Mouse (Mus musculus) limb, embryonic 15.5 days (tissue): ENCODE measurements at regions not wholly inside any gene's neighbourhood (a gene's known extent, or its start where the extent isn't known, plus 50 kb on each side); places are given as distances from the start of the nearest gene placed in this dataset.
A peak's percentile ranks its signal among the peaks of the same experiment; 100 is the strongest.

ENCODE experiments used
- ATAC-seq: fragments of 200-750 bp; cut with Nextera tagmentation; 2 replicates; pipeline ENCODE4 v1.8.0; 2017; ENCODE audit warnings: low read depth, moderate TSS enrichment; ENCODE audit not compliant: insufficient number of reproducible peaks, low FRiP score, low TSS enrichment
- H3K27ac ChIP-seq: fragments of 300-500 bp; sonication (generic); 2 replicates; pipeline ENCODE4 v1.5.1; 2015; ENCODE audit warnings: moderate library complexity, mild to moderate bottlenecking, inconsistent platforms
- H3K27me3 ChIP-seq: fragments of 300-500 bp; sonication (generic); 2 replicates; pipeline ENCODE4 v1.6.1; 2015; ENCODE audit warnings: inconsistent platforms
- H3K36me3 ChIP-seq: fragments of 300-500 bp; sonication (generic); 2 replicates; pipeline ENCODE4 v1.6.1; 2015; ENCODE audit warnings: inconsistent platforms
- H3K4me1 ChIP-seq: fragments of 300-500 bp; sonication (generic); 2 replicates; pipeline ENCODE4 v1.6.1; 2015; ENCODE audit warnings: inconsistent platforms
- H3K4me2 ChIP-seq: fragments of 300-500 bp; sonication (generic); 2 replicates; pipeline ENCODE4 v1.6.1; 2015; ENCODE audit warnings: mild to moderate bottlenecking, inconsistent platforms
- H3K4me3 ChIP-seq: fragments of 300-500 bp; sonication (generic); 2 replicates; pipeline ENCODE4 v1.5.1; 2015; ENCODE audit warnings: mild to moderate bottlenecking, inconsistent platforms
- H3K9ac ChIP-seq: fragments of 300-500 bp; sonication (generic); 2 replicates; pipeline ENCODE4 v1.6.1; 2015; ENCODE audit warnings: inconsistent platforms
- H3K9me3 ChIP-seq: fragments of 300-500 bp; sonication (generic); 2 replicates; pipeline ENCODE4 v1.6.1; 2016; ENCODE audit warnings: inconsistent platforms
- whole genome bisulfite sequencing: fragments of 180-500 bp; shearing (Covaris S2); methylation state at CpG from one replicate; pipeline ENCODE4 v1.1.7; 2015; 5-methylcytosine and 5-hydroxymethylcytosine counted together

GRCm38 (mm10) chr16:9217361-9217760, 387.5 kb downstream of the 1810013L24Rik start:
- no peak overlapping the region for H3K9ac ChIP-seq
- H3K4me1 ChIP-seq = no peaks in the 10 kb centered on the region
- WGBS = 67% methylated on average over 7 of the region's 7 CpGs
- H3K27ac ChIP-seq = no peak overlapping the region
- no peaks in the 10 kb centered on the region for H3K27me3 ChIP-seq
- H3K36me3 ChIP-seq = no peaks in the 10 kb centered on the region
- no peak overlapping the region for H3K4me3 ChIP-seq
- no peak overlapping the region for H3K4me2 ChIP-seq
- no peaks in the 10 kb centered on the region for H3K9me3 ChIP-seq
- ATAC-seq = no peak

DNA sequence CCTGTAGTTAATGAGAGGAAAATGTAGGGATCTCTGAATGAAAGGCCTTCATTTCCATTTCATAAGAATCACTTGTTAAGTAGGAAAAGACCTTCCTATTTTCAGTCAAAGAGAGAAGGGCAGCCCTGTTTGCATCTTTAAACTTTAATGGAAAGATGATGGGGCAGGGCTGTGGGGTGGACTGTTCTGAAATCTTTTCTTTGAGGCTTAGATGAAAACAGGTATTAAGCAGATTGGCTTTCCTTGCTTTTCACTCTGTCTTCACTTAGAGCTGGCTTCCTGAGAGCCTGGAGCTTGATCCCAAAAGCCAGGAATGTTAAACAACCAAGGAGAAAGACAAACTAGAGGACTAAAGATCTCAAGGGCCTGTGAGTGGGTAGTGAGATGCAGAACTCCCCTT, 400.3 kb downstream of the 1810013L24Rik start:
- Histone ChIP-seq H3K4me1 (no peaks in the 10 kb centered on the region), H3K27ac (no peak overlapping the region), H3K27me3 (no peaks in the 10 kb centered on the region), H3K9me3 (no peaks in the 10 kb centered on the region), H3K4me2 (no peak overlapping the region), H3K36me3 (no peaks in the 10 kb centered on the region), H3K4me3 (no peak overlapping the region), H3K9ac (no peak overlapping the region)
- ATAC-seq = no peak

DNA sequence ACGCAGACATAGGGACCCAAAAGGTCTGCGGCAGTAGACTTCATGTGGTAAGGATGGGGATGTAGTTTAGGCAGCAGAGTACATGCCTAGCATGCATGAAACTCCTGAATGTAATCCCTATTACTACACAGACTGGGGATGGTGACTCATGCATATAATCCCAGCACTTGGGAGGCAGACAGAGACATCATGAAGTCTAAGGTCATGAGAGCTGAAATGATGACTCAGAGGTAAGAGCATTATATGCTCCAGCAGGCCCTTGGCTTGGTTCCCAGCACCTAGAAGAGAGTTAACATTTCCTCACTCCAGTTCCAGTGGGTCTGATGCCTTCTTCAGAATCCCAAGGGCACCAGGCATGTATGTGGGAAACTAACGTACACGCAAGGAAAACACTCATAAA, 412.2 kb downstream of the 1810013L24Rik start:
- 84% methylated on average over 4 of the region's 4 CpGs for WGBS
- Histone ChIP-seq H3K9me3 (no peaks in the 10 kb centered on the region), H3K4me2 (no peak overlapping the region), H3K27me3 (no peaks in the 10 kb centered on the region), H3K4me3 (no peak overlapping the region), H3K27ac (no peak overlapping the region), H3K36me3 (no peaks in the 10 kb centered on the region), H3K9ac (no peak overlapping the region), H3K4me1 (no peaks in the 10 kb centered on the region; the same call in 1 of the 2 replicates)
- no peak for ATAC-seq

DNA sequence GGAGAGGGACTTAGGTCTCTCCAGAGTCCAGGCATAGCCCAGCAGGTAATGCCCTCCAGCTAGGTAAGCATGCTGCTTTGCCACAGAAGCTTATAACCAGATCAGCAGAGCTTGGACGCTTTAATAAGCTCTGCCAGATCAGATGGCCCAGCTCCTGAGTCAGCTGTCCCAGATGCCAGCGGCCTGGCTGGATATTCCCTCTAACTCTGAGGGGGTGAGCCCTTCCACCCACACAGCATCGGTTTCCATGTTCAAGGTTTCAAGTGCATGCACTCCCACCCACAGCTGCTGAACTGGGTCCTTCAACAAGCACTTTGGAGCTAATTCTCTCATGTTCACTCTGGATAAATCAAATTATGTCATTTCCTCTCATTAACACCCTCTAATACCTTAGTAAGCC, 417.3 kb downstream of the 1810013L24Rik start:
- no peak overlapping the region for H3K27ac ChIP-seq
- no peak overlapping the region for H3K4me3 ChIP-seq
- H3K27me3 ChIP-seq = no peaks in the 10 kb centered on the region
- no peaks in the 10 kb centered on the region for H3K36me3 ChIP-seq
- H3K4me1 ChIP-seq = no peaks in the 10 kb centered on the region; the same call in 1 of the 2 replicates
- H3K9me3 ChIP-seq = no peaks in the 10 kb centered on the region
- H3K4me2 ChIP-seq = no peak overlapping the region
- ATAC-seq = 0 out of 2 replicates have a peak, but pooled peaks have one; percentile 24
- H3K9ac ChIP-seq = no peak overlapping the region
- 27% methylated on average over 3 of the region's 3 CpGs for WGBS

DNA sequence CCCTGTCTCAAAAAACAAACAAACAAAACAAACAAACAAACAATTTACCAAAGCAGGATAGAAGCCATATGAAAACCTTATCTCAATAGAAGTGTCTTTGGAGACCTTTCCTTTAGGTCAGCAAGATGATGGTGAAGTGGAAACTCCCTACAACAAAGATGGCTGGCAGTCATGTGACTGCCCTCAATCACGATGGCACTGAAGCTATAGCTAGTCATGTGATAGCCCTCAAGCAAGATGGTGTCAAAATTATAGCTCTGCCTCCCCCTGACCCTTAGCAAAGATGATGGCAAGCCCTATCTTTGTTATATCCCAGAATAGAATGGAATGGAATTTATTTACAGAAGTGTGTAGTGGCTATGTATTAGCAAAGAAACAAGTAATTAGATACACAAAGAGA, 423.2 kb downstream of the 1810013L24Rik start:
- H3K4me1 ChIP-seq = no peaks in the 10 kb centered on the region
- no peak overlapping the region for H3K4me2 ChIP-seq
- no peaks in the 10 kb centered on the region for H3K27me3 ChIP-seq
- no peak overlapping the region for H3K9ac ChIP-seq
- WGBS = 79% methylated on average over 1 of the region's 1 CpGs
- ATAC-seq = no peak
- H3K36me3 ChIP-seq = no peaks in the 10 kb centered on the region
- H3K9me3 ChIP-seq = no peaks in the 10 kb centered on the region
- no peak overlapping the region for H3K27ac ChIP-seq
- H3K4me3 ChIP-seq = no peak overlapping the region

DNA sequence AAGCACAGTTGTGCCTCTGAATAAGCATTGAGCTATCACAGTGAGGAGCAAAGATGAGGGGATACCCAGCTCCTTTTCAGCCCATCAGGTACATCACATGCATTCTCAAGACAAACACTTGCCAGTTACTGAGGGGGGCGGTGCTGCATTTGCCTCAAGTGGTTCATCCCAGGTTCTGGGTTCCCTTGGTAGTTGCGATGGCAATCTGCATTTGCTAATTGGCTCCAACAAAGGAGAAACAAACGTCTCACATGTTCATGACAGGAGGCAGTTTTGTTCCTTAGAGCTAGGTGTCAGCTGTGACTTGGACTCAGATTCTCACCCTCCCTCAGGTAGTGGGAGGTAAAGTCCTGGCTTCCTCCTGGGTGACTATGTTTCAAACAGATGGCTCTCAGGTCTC, 425.5 kb downstream of the 1810013L24Rik start:
- 38% methylated on average over 3 of the region's 3 CpGs for WGBS
- Histone ChIP-seq H3K27ac (no peak overlapping the region), H3K4me3 (no peak overlapping the region), H3K4me1 (no peaks in the 10 kb centered on the region), H3K9ac (no peak overlapping the region), H3K9me3 (no peaks in the 10 kb centered on the region), H3K27me3 (no peaks in the 10 kb centered on the region), H3K4me2 (no peak overlapping the region), H3K36me3 (no peaks in the 10 kb centered on the region)
- no peak for ATAC-seq

GRCm38 (mm10) chr16:9260966-9261365, 431.1 kb downstream of the 1810013L24Rik start:
- 86% methylated on average over 3 of the region's 3 CpGs for WGBS
- H3K9me3 ChIP-seq = no peaks in the 10 kb centered on the region

DNA sequence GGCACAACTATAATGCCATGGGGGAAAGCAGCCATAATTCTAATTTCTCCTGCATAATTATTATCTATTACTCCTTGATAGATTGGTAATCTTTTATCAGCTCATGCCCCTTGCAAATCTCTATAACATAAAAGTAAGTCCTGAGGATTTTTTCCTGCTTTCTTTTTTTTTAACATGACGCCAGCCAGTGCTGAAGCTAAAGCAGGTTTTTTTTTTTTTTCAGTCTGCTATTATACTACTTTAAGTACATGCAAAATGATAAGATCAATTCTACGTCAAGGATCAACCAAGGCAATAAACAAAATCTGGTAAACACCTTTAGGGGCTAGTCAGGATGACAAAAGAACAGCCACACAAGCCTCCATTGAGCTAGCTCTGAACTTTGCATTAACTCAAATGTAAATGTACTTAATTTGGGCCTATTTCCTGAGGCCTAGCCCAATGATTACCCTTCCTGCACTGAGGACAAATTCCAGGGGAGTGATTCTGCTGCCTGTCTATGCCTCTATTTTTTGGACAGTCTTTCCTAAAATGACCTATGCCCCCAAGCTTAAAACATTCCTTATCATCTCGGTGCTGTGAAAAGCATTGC, 434.8 kb downstream of the 1810013L24Rik start:
- no peaks in the 10 kb centered on the region for H3K9me3 ChIP-seq
- H3K27ac ChIP-seq = no peak overlapping the region
- no peaks in the 10 kb centered on the region for H3K27me3 ChIP-seq
- no peaks in the 10 kb centered on the region for H3K36me3 ChIP-seq
- no peak overlapping the region for H3K4me3 ChIP-seq
- H3K9ac ChIP-seq = no peak overlapping the region
- no peak for ATAC-seq
- no peak overlapping the region for H3K4me2 ChIP-seq
- 37% methylated on average over 3 of the region's 3 CpGs for WGBS
- H3K4me1 ChIP-seq = no peaks in the 10 kb centered on the region

More at GRCm38 (mm10) chr16:9260966-9261365, 431.1 kb downstream of the 1810013L24Rik start:
- ATAC-seq = no peak
- no peaks in the 10 kb centered on the region for H3K36me3 ChIP-seq
- no peak overlapping the region for H3K9ac ChIP-seq
- H3K27ac ChIP-seq = no peak overlapping the region
- no peaks in the 10 kb centered on the region for H3K4me1 ChIP-seq
- no peaks in the 10 kb centered on the region for H3K27me3 ChIP-seq
- no peak overlapping the region for H3K4me2 ChIP-seq
- no peak overlapping the region for H3K4me3 ChIP-seq

GRCm38 (mm10) chr16:9267204-9267603, 437.3 kb downstream of the 1810013L24Rik start:
- H3K9me3 ChIP-seq = no peaks in the 10 kb centered on the region
- no peak overlapping the region for H3K4me3 ChIP-seq
- H3K4me1 ChIP-seq = no peaks in the 10 kb centered on the region
- no peak overlapping the region for H3K27ac ChIP-seq
- H3K27me3 ChIP-seq = no peaks in the 10 kb centered on the region
- H3K4me2 ChIP-seq = no peak overlapping the region
- no peak for ATAC-seq
- H3K36me3 ChIP-seq = no peaks in the 10 kb centered on the region
- H3K9ac ChIP-seq = no peak overlapping the region

- no peaks in the 10 kb centered on the region for H3K9me3 ChIP-seq
- H3K36me3 ChIP-seq = no peaks in the 10 kb centered on the region
- no peak overlapping the region for H3K4me2 ChIP-seq
- no peak overlapping the region for H3K4me3 ChIP-seq
- no peak for ATAC-seq
- no peaks in the 10 kb centered on the region for H3K27me3 ChIP-seq
- H3K4me1 ChIP-seq = no peaks in the 10 kb centered on the region
- no peak overlapping the region for H3K27ac ChIP-seq
- 90% methylated on average over 3 of the region's 3 CpGs for WGBS
- no peak overlapping the region for H3K9ac ChIP-seq
These were observed 440.2 kb downstream of the 1810013L24Rik start for GRCm38 (mm10) chr16:9270099-9270498.

GRCm38 (mm10) chr16:9270671-9271070, 440.8 kb downstream of the 1810013L24Rik start:
- H3K4me1 ChIP-seq = no peaks in the 10 kb centered on the region
- 76% methylated on average over 1 of the region's 1 CpGs for WGBS
- no peak overlapping the region for H3K4me3 ChIP-seq
- no peak overlapping the region for H3K27ac ChIP-seq
- no peak for ATAC-seq
- no peak overlapping the region for H3K4me2 ChIP-seq
- H3K27me3 ChIP-seq = no peaks in the 10 kb centered on the region
- no peaks in the 10 kb centered on the region for H3K9me3 ChIP-seq
- no peaks in the 10 kb centered on the region for H3K36me3 ChIP-seq
- H3K9ac ChIP-seq = no peak overlapping the region

GRCm38 (mm10) chr16:9273751-9274300, 443.9 kb downstream of the 1810013L24Rik start:
- no peak for ATAC-seq
- Histone ChIP-seq H3K4me1 (no peaks in the 10 kb centered on the region), H3K9ac (no peak overlapping the region), H3K36me3 (no peaks in the 10 kb centered on the region), H3K9me3 (no peaks in the 10 kb centered on the region), H3K4me2 (no peak overlapping the region), H3K27ac (no peak overlapping the region), H3K27me3 (no peaks in the 10 kb centered on the region), H3K4me3 (no peak overlapping the region)
- 76% methylated on average over 6 of the region's 6 CpGs for WGBS
